Mouse (Mus musculus): ENCODE data around the gene Plod3. TPM values are rescaled to one million over a fixed set of nuclear protein-coding genes. Genes with fewer than 3 reads are reported as not detected.

Plod3 gene
- polyA plus RNA-seq, 1 experiment from 2014 or later = 44.1 TPM

GRCm38 (mm10) chr5:136966331-136966730 is 20.5 kb upstream of the Plod3 start, which contains the start of gene Cldn15:
Gene Cldn15 (plus strand): TSS chr5:136966616.
- H3K36me3 ChIP-seq (replicated peaks) = peaks cover 14% of the 10 kb centered on the region; the same call in 1 of the 2 replicates
- no peak within 1 kb of the TSS for H3K27ac ChIP-seq
- no peak for ATAC-seq (replicated peaks)
- H3K4me1 ChIP-seq = peaks cover 10% of the 10 kb centered on the region
- H3K9ac ChIP-seq = no peak within 1 kb of the TSS
- no peak within 1 kb of the TSS for H3K4me3 ChIP-seq
- H3K9me3 ChIP-seq = no peaks in the 10 kb centered on the region
- H3K27me3 ChIP-seq (replicated peaks) = no peaks in the 10 kb centered on the region
- no peak within 1 kb of the TSS for H3K4me2 ChIP-seq
- 87% methylated on average over 6 of the region's 6 CpGs for WGBS

DNA sequence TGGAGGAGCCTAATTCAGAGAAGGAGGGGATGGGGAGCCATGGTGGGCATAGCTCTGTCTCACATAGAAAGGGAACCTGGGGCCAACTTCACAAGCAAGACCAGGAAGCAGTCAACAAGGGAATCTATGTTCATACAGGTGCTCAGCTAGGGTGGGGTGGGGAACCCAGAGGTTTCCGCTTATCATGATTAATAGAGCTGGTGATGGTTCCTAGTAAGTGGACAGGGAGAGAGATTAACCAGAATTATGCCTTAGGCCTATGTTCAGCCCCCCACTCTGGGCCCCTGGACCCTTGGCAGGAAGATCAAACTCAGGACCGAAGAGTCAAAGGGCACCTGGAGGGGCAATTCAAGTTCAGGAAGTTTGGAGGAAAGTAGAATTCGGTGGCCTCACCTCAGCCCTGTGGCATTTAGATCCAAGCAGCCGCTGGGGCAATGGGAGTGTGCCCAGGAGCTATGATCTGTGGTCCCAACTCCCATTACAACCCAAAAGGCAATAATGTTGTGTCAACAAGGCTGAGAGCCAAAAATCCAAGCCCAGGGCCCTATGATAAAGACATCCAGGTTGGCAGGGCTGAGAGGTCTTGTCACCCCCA is 19.9 kb upstream of the Plod3 start:
- H3K27ac ChIP-seq = no peak overlapping the region
- H3K4me2 ChIP-seq = no peak overlapping the region
- no peaks in the 10 kb centered on the region for H3K9me3 ChIP-seq
- H3K9ac ChIP-seq = no peak overlapping the region
- no peak for ATAC-seq (replicated peaks)
- H3K4me1 ChIP-seq = peaks cover 5% of the 10 kb centered on the region
- no peaks in the 10 kb centered on the region for H3K27me3 ChIP-seq (replicated peaks)
- peaks cover 14% of the 10 kb centered on the region; the same call in 1 of the 2 replicates for H3K36me3 ChIP-seq (replicated peaks)
- no peak overlapping the region for H3K4me3 ChIP-seq
- WGBS = 92% methylated on average over 4 of the region's 4 CpGs

DNA sequence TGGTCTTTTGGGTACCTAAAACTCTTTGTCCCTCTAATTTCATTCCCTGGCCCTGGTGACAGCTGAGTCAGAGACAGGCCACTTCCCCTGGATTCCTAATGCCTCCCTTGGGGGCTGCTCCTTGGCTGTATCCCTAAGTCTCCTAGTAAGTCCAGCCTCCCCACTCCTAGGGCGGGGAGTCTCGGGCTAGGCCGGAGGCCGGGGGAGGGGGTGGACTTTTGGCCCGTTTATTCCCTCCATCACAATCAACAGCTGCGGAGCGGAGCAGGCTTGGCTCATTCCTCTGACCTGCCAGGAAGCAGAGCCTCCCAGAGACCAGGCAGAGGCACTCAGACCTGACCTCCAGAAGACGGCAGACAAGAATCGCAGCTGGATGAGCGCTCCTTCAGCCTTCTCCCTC is 19.2 kb upstream of the Plod3 start:
- Histone ChIP-seq H3K9me3 (no peaks in the 10 kb centered on the region), H3K4me2 (no peak overlapping the region), H3K36me3 (replicated peaks) (peaks cover 14% of the 10 kb centered on the region; the same call in 1 of the 2 replicates), H3K9ac (no peak overlapping the region), H3K27me3 (replicated peaks) (no peaks in the 10 kb centered on the region), H3K27ac (no peak overlapping the region), H3K4me3 (no peak overlapping the region), H3K4me1 (peaks cover 5% of the 10 kb centered on the region)
- WGBS = 86% methylated on average over 10 of the region's 10 CpGs
- ATAC-seq (replicated peaks) = no peak

DNA sequence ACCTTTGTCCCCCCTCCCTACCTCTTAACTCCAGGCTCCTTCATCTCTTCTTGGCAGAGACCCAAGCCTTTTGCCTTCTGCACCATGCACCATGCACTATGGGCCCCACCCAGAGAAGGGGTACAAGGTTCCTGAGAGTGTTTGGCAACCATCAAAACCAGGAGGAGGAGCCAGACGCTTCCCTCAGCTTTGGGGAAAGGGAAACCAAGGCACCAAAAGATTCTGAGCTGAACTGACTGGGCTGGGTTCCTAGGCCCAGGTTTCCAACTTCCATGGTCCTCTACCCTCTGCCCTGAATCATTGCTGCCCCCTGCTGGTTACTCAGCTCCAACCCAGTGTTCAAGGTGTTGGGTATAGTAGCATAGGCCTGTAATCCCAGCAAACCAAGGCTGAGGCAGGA is 16.1 kb upstream of the Plod3 start:
- H3K9ac ChIP-seq = no peak overlapping the region
- H3K4me2 ChIP-seq = no peak overlapping the region
- WGBS = 73% methylated on average over 1 of the region's 1 CpGs
- no peak for ATAC-seq (replicated peaks)
- no peaks in the 10 kb centered on the region for H3K4me1 ChIP-seq
- peaks cover 7% of the 10 kb centered on the region; the same call in 1 of the 2 replicates for H3K36me3 ChIP-seq (replicated peaks)
- no peak overlapping the region for H3K27ac ChIP-seq
- no peaks in the 10 kb centered on the region for H3K9me3 ChIP-seq
- no peaks in the 10 kb centered on the region for H3K27me3 ChIP-seq (replicated peaks)
- no peak overlapping the region for H3K4me3 ChIP-seq

DNA sequence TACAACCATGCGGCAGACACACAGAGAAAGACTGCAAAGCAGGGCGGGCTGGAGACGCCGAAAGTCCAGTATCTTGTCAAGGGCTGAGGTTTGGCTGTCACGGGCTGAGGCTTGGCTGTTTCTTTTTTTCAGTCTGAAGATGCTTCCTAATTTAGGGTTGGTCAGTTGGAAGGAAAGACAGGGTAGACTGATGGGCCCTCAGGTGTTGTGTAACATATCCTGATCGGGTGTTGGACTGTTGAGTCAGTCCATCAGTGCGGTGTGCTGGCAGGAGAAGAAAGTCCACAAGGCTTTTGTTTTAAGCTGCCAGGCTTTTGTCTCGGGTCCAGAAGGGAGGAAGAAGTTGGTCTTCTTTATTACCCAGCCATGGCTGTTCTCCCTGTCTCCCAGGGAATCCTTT is 13.1 kb upstream of the Plod3 start:
- Histone ChIP-seq H3K9ac (no peak overlapping the region), H3K36me3 (replicated peaks) (no peaks in the 10 kb centered on the region), H3K4me3 (no peak overlapping the region), H3K4me1 (no peaks in the 10 kb centered on the region), H3K27me3 (replicated peaks) (no peaks in the 10 kb centered on the region), H3K27ac (no peak overlapping the region), H3K9me3 (no peaks in the 10 kb centered on the region), H3K4me2 (no peak overlapping the region)
- 87% methylated on average over 8 of the region's 8 CpGs for WGBS
- ATAC-seq (replicated peaks) = no peak

DNA sequence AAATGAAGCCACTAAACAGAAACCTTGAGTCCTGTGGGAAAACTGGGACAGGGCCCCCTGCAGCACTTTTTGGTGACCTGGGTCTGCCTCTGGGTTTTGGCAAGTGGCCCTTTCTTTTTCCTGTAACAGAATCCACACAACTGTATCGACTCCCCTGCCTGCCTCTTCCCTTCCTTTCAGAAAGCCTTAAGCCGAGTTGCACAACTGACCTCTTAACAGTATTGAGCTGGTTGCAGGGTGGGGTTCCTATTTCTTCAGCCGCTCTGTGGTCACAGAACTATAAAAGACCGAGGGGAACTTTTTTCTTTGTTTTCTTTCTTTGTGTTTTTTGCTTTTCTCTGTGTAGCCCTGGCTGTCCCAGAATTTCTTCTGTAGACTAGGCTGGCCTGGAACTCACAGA is 9.1 kb upstream of the Plod3 start:
- 79% methylated on average over 4 of the region's 4 CpGs for WGBS
- Histone ChIP-seq H3K4me3 (no peak overlapping the region), H3K9ac (no peak overlapping the region), H3K27me3 (replicated peaks) (no peaks in the 10 kb centered on the region), H3K27ac (no peak overlapping the region), H3K4me1 (no peaks in the 10 kb centered on the region), H3K4me2 (no peak overlapping the region), H3K36me3 (replicated peaks) (no peaks in the 10 kb centered on the region; the same call in 1 of the 2 replicates), H3K9me3 (no peaks in the 10 kb centered on the region)
- ATAC-seq (replicated peaks) = no peak

GRCm38 (mm10) chr5:136979762-136980161 is 7.1 kb upstream of the Plod3 start:
- Histone ChIP-seq H3K27ac (no peak overlapping the region), H3K36me3 (replicated peaks) (peaks cover 4% of the 10 kb centered on the region; the same call in 1 of the 2 replicates), H3K4me1 (no peaks in the 10 kb centered on the region), H3K9me3 (no peaks in the 10 kb centered on the region), H3K4me3 (no peak overlapping the region), H3K4me2 (no peak overlapping the region), H3K27me3 (replicated peaks) (no peaks in the 10 kb centered on the region), H3K9ac (no peak overlapping the region)
- ATAC-seq (replicated peaks) = no peak
- WGBS = 91% methylated on average over 2 of the region's 2 CpGs

DNA sequence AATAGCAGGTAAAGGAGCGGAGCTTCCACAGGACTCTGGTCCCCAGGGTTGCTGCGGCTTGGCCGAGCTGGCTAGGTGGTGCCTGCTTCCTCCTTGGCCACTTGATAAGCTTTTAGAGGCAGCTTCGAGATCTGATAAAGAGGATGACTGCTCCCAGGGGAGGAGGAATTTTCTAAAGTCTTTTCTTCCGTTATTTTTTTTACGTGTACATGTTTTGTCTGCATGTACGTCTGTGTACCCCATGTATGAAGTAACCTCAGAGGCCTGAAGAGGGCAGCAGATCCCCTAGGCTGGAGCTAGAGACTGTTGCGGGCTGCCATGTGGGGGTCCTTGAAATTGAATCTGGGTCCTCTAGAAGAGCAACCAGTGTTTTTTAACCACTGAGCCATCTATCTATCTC is 5.8 kb upstream of the Plod3 start:
- Histone ChIP-seq H3K27me3 (replicated peaks) (no peaks in the 10 kb centered on the region), H3K36me3 (replicated peaks) (peaks cover 4% of the 10 kb centered on the region; the same call in 1 of the 2 replicates), H3K4me2 (no peak overlapping the region), H3K27ac (no peak overlapping the region), H3K9me3 (no peaks in the 10 kb centered on the region), H3K4me3 (no peak overlapping the region), H3K9ac (no peak overlapping the region), H3K4me1 (peaks cover 4% of the 10 kb centered on the region)
- WGBS = 90% methylated on average over 8 of the region's 8 CpGs
- no peak for ATAC-seq (replicated peaks)

GRCm38 (mm10) chr5:136982338-136982930 is 4.4 kb upstream of the Plod3 start:
- Histone ChIP-seq H3K4me3 (no peak overlapping the region), H3K36me3 (replicated peaks) (peaks cover 4% of the 10 kb centered on the region; the same call in 1 of the 2 replicates), H3K9ac (no peak overlapping the region), H3K27me3 (replicated peaks) (no peaks in the 10 kb centered on the region), H3K4me1 (peaks cover 8% of the 10 kb centered on the region), H3K27ac (no peak overlapping the region), H3K4me2 (no peak overlapping the region), H3K9me3 (no peaks in the 10 kb centered on the region)
- 55% methylated on average over 15 of the region's 16 CpGs for WGBS
- ATAC-seq (replicated peaks) = no peak

- ATAC-seq (replicated peaks) = no peak
- Histone ChIP-seq H3K9ac (no peak overlapping the region), H3K4me2 (no peak overlapping the region), H3K36me3 (replicated peaks) (peaks cover 6% of the 10 kb centered on the region), H3K9me3 (no peaks in the 10 kb centered on the region), H3K27ac (no peak overlapping the region), H3K4me3 (no peak overlapping the region), H3K27me3 (replicated peaks) (no peaks in the 10 kb centered on the region), H3K4me1 (peaks cover 22% of the 10 kb centered on the region)
- WGBS = 65% methylated on average over 14 of the region's 14 CpGs
Observed at GRCm38 (mm10) chr5:136984828-136985227, 2.0 kb upstream of the Plod3 start.

DNA sequence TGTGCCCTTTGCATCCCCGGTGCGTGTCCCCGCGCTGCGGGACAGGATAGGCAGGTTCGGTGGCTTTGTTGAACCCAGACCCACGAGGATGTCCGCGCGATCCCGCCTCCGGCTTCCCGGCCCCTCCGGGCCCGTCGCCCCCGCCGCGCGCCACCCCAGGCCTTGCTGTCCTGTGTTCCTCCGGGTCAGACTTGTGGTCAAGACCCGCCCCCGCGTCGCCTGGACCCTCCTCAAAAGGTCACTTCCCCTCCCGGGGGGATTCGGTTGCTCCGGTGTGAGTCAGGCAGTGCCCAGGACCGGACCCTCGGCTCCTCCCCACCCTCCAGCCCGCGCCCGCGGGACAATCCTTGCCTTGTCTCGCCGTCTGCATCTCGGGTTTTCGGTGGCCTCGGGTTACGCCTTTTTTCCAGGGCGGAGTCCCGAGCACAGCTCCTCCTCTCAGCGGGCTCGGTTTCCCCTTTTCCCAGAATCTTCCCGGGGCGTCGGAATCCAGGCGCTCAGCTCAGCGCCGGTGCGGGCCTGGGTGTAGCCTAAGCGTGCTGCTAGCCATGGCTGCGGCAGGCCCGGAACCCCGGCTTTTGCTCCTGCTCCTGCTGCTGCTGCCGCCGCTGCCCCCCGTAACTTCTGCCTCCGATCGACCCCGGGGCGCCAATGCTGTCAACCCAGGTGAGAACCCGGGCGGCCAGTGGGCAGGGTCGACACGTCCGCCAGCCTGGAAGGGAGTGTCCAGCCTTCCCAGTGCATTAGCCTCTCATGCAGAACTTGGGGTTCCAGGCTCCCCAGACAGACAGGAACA is 517 bp downstream of the Plod3 start:
- WGBS = under 1% methylated on average over 67 of the region's 67 CpGs
- ATAC-seq (replicated peaks) = peak; percentile 62
- Histone ChIP-seq H3K36me3 (replicated peaks) (peaks cover 31% of the 10 kb centered on the region), H3K4me1 (peaks cover 22% of the 10 kb centered on the region), H3K4me3 (peak overlapping the region; percentile 98), H3K27me3 (replicated peaks) (no peaks in the 10 kb centered on the region), H3K9me3 (no peaks in the 10 kb centered on the region), H3K27ac (peak overlapping the region; percentile 96), H3K9ac (peak overlapping the region; percentile 100), H3K4me2 (peak overlapping the region; percentile 90)

GRCm38 (mm10) chr5:136987934-136988271 is 1.1 kb downstream of the Plod3 start, which contains the start of gene Znhit1:
Gene Znhit1 (minus strand): TSS chr5:136988021.
- H3K27me3 ChIP-seq (replicated peaks) = no peaks in the 10 kb centered on the region
- 0 out of 2 replicates have a peak, but pooled peaks have one; percentile 4 for ATAC-seq (replicated peaks)
- H3K9me3 ChIP-seq = no peaks in the 10 kb centered on the region
- H3K4me3 ChIP-seq = peak within 1 kb of the TSS; percentile 98
- H3K27ac ChIP-seq = peak within 1 kb of the TSS; percentile 96
- peak within 1 kb of the TSS; percentile 100 for H3K9ac ChIP-seq
- peaks cover 36% of the 10 kb centered on the region for H3K36me3 ChIP-seq (replicated peaks)
- 4% methylated on average over 12 of the region's 12 CpGs for WGBS
- H3K4me2 ChIP-seq = peak within 1 kb of the TSS; percentile 90
- H3K4me1 ChIP-seq = peaks cover 22% of the 10 kb centered on the region

Data from midbrain, embryonic 15.5 days (tissue).